Mouse (Mus musculus): Measurements from ENCODE around the gene Abcd4. TPM values are rescaled to one million over a fixed set of nuclear protein-coding genes. Genes with fewer than 3 reads are reported as not detected.

Abcd4 gene
- polyA plus RNA-seq, 1 experiment, result 33.5 TPM

DNA sequence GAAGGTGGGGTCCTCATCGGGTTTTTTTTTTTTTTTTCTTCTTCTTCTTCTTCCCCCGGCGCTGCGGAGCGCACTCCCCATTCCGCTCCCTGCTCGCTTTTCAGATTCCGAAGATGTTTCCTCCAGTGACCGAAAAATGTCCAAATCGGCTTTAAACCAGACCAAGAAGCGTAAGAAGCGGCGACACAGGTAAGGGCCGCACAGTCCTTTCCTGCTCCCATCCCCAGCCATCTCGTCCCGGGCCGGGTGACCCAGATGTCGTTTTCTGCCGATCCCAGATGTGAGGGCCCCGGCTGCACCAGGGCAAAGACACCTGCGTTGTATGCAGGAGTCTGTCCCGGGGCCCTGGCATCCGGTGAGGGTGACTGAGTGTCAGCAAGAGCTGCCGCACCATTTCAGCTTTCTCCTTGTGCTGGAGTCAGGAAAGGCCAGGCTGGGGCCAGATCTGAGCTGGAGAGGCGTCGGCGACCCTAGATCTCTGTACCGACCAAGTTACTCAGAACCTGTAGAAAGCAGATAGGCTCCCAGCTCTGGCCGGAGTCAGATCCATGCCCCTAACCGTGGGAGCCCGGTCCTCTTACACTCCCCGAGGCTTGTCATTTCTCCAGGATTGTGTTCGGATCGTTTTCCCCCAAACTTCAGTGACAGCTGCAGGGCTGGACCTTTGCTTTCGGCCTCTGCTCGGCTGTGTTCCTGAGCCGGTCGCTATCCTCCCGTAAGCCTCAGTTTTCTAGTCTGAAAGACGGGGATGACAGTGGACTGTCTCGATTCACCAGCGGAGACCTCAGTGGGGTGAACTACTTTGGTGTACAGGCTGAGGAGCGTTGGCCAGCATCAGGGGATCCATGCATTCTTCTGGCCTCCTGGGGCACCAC lies 45.5 kb downstream of the Abcd4 start:
- Histone ChIP-seq H3K27me3 (ENCODE audit: control insufficient read depth, insufficient read depth, low read length) (peaks cover 6% of the 10 kb centered on the region; the same call in 1 of the 2 replicates), H3K4me1 (ENCODE audit: control insufficient read depth, insufficient read depth, low read length) (no peaks in the 10 kb centered on the region), H3K27ac (ENCODE audit: insufficient read depth, low read length) (no peak overlapping the region), H3K4me3 (replicated peaks; ENCODE audit: insufficient read depth, low read depth, low read length) (no peak overlapping the region)
- peak in 1 of 2 experiments; percentile 59 for DNase-seq
- no peak for TF ChIP-seq CTCF (IDR thresholded peaks at IDR 0.05; ENCODE audit: borderline replicate concordance, insufficient read depth, low read depth, low read length)
- TF ChIP-seq POLR2A (IDR thresholded peaks at IDR 0.05; ENCODE audit: borderline replicate concordance, insufficient read depth, low read length), result no peak
- WGBS, result 6% methylated on average over 43 of the region's 43 CpGs

DNA sequence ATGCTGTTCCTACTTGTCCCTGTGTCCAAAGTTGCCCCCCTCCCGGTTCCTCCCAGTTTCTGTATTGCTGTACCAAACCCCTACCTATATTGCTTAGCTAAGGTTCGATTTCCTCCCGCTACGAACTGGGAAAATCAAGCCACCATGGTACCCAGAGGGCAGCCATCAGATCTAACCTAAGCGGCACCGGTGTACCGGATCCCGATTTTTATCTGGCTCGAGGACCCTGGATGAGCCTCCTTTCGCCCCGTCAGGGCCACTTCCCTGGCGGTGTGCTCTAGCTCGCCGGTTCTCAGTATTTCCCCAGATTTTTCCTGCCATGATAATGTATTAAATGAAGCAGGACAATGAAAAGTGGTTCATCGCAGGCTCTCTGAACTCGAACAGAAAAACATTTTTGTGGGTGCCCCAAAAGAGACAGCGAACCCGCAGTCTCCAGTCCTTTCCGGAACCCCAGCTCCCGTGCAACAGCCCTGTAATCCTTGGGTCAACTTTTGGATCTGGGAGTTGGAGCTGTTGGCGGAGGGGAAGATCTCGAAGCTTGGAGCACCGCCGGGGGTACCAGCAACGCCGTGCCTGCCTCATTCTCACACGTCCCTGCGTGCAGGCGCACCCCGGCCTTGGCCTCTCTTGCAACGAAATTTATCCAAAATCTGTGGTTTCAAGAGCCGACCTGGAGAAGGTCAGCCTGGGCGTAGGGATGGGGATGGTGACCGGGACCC lies 46.4 kb downstream of the Abcd4 start:
- Histone ChIP-seq H3K4me1 (ENCODE audit: control insufficient read depth, insufficient read depth, low read length) (no peaks in the 10 kb centered on the region), H3K4me3 (replicated peaks; ENCODE audit: insufficient read depth, low read depth, low read length) (no peak overlapping the region), H3K27ac (ENCODE audit: insufficient read depth, low read length) (no peak overlapping the region), H3K27me3 (ENCODE audit: control insufficient read depth, insufficient read depth, low read length) (peaks cover 6% of the 10 kb centered on the region; the same call in 1 of the 2 replicates)
- 7% methylated on average over 34 of the region's 34 CpGs for WGBS
- TF ChIP-seq CTCF (IDR thresholded peaks at IDR 0.05; ENCODE audit: borderline replicate concordance, insufficient read depth, low read depth, low read length) (no peak), POLR2A (IDR thresholded peaks at IDR 0.05; ENCODE audit: borderline replicate concordance, insufficient read depth, low read length) (no peak)
- DNase-seq, result no peak

DNA sequence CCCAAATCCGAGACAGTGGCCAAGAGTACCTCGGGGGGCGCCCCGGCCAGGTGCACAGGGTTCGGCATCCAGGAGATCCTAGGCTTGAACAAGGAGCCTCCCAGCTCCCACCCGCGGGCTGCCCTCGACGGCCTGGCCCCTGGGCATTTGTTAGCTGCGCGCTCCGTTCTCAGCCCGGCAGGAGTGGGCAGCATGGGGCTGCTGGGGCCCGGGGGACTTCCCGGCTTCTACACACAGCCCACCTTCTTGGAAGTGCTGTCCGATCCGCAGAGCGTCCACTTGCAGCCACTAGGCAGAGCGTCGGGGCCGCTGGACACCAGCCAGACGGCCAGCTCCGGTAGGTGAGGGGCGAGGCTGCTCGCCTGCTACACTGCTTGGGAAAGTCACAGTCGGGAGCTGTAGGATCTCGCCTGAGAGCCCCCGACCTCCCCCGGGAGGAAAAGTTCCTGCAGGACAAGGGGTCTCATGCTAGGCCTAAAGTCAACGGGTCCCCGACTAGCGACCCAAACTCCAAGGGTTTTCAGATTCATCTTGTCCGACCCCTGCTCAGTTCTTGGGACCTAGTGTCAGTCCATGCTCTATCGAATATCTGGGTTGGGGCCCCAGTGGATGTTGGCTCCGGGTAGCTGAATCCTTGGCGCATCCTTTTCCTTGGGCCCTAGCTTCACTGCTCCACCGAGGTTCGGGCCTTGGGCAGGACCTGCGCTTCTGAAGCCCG lies 47.1 kb downstream of the Abcd4 start:
- WGBS, result 4% methylated on average over 38 of the region's 40 CpGs
- Histone ChIP-seq H3K4me3 (replicated peaks; ENCODE audit: insufficient read depth, low read depth, low read length) (no peak overlapping the region), H3K27me3 (ENCODE audit: control insufficient read depth, insufficient read depth, low read length) (peaks cover 6% of the 10 kb centered on the region; the same call in 1 of the 2 replicates)

DNA sequence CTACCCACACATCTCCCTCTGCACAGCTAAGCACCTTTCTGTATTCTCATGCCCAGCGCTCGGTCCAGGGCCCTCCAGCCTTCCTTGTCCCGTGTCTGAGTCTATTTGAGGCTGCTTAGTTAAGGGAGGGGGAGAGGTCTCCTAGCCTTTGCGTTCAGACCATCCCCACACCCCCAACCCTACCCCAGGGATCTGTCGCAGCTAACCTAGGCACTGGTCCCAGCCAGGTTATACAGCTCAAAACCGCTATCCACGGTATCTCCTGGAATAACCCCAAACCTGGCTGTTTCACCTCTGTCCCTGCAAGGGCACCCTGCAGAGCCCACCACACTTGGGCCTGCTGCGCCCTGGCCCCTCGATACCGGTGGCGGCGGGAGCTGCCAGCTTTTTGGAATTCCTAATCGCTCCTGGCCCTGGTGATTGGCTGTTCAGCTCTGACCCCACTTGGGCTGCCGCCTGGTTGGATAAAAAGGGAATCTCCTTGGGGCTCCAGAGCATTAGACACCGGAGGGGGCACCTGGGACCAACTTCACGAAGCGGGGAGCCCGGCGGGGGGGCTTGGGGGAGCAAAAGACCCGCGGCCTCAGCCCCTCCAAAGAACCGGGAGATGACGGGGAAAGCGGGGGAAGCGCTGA lies 47.8 kb downstream of the Abcd4 start, which contains the start of gene Vsx2:
Gene Vsx2 (plus strand): TSS at position 427 of the 635 bp plus-strand sequence.
- Histone ChIP-seq H3K27ac (ENCODE audit: insufficient read depth, low read length) (no peak within 1 kb of the TSS), H3K4me3 (replicated peaks; ENCODE audit: insufficient read depth, low read depth, low read length) (no peak within 1 kb of the TSS), H3K27me3 (ENCODE audit: control insufficient read depth, insufficient read depth, low read length) (peaks cover 6% of the 10 kb centered on the region; the same call in 1 of the 2 replicates), H3K4me1 (ENCODE audit: control insufficient read depth, insufficient read depth, low read length) (no peaks in the 10 kb centered on the region)
- 9% methylated on average over 25 of the region's 25 CpGs for WGBS
- no peak for DNase-seq
- TF ChIP-seq CTCF (IDR thresholded peaks at IDR 0.05; ENCODE audit: borderline replicate concordance, insufficient read depth, low read depth, low read length) (no peak), POLR2A (IDR thresholded peaks at IDR 0.05; ENCODE audit: borderline replicate concordance, insufficient read depth, low read length) (no peak)

More for the DNA sequence above, 47.1 kb downstream of the Abcd4 start:
- TF ChIP-seq POLR2A (IDR thresholded peaks at IDR 0.05; ENCODE audit: borderline replicate concordance, insufficient read depth, low read length), result no peak
- TF ChIP-seq CTCF (IDR thresholded peaks at IDR 0.05; ENCODE audit: borderline replicate concordance, insufficient read depth, low read depth, low read length), result no peak
- Histone ChIP-seq H3K4me1 (ENCODE audit: control insufficient read depth, insufficient read depth, low read length) (no peaks in the 10 kb centered on the region), H3K27ac (ENCODE audit: insufficient read depth, low read length) (no peak overlapping the region)
- no peak for DNase-seq

DNA sequence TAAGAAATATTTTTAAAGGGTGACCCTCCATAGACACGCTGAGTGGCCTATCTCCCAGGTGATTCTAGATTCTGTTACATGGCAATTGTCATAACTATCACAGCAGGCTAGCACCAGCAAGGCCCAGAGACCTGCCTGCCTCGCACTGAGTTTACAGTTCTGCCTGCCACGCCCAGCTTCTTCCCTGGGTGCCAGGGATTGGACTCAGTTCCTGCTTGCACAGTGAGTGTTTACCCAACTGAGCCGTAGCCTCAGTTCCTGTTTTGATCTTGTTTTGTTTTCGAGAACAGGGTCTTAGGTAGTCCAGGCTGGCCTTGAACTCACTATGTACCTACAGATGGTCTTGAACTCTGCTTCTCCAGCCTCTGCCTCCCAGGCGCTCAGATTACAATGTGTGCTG lies 49.6 kb downstream of the Abcd4 start:
- H3K27me3 ChIP-seq (ENCODE audit: control insufficient read depth, insufficient read depth, low read length), result peaks cover 5% of the 10 kb centered on the region; the same call in 1 of the 2 replicates

DNA sequence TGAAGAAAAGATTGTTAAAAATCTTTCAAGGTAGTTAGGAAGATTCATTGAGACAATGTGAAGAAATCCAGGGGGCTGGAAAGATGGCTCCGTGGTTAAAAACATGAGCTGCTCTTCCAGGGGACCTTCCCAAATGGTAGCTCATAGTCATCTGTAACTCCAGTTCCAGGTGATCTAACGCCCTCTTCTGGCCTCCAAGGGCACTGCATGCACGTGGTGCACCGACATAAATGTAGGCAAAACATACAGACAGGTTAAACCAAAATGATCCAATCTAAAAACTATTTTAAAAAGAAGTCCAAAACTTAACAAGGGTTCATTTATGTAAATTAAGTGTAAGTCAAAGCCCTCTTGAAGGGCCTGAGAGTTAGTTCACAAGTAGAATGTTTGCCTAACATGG lies 54.7 kb downstream of the Abcd4 start:
- Histone ChIP-seq H3K4me1 (ENCODE audit: control insufficient read depth, insufficient read depth, low read length) (no peaks in the 10 kb centered on the region), H3K27me3 (ENCODE audit: control insufficient read depth, insufficient read depth, low read length) (no peaks in the 10 kb centered on the region), H3K4me3 (replicated peaks; ENCODE audit: insufficient read depth, low read depth, low read length) (no peak overlapping the region), H3K27ac (ENCODE audit: insufficient read depth, low read length) (no peak overlapping the region)
- DNase-seq, result no peak
- TF ChIP-seq POLR2A (IDR thresholded peaks at IDR 0.05; ENCODE audit: borderline replicate concordance, insufficient read depth, low read length) (no peak), CTCF (IDR thresholded peaks at IDR 0.05; ENCODE audit: borderline replicate concordance, insufficient read depth, low read depth, low read length) (no peak)
- WGBS, result 53% methylated on average over 4 of the region's 4 CpGs

More for the DNA sequence above, 49.6 kb downstream of the Abcd4 start:
- H3K4me1 ChIP-seq (ENCODE audit: control insufficient read depth, insufficient read depth, low read length), result no peaks in the 10 kb centered on the region
- WGBS, result 91% methylated on average over 6 of the region's 6 CpGs
- no peak for DNase-seq
- no peak overlapping the region for H3K4me3 ChIP-seq (replicated peaks; ENCODE audit: insufficient read depth, low read depth, low read length)
- TF ChIP-seq POLR2A (IDR thresholded peaks at IDR 0.05; ENCODE audit: borderline replicate concordance, insufficient read depth, low read length) (no peak), CTCF (IDR thresholded peaks at IDR 0.05; ENCODE audit: borderline replicate concordance, insufficient read depth, low read depth, low read length) (no peak)
- no peak overlapping the region for H3K27ac ChIP-seq (ENCODE audit: insufficient read depth, low read length)

DNA sequence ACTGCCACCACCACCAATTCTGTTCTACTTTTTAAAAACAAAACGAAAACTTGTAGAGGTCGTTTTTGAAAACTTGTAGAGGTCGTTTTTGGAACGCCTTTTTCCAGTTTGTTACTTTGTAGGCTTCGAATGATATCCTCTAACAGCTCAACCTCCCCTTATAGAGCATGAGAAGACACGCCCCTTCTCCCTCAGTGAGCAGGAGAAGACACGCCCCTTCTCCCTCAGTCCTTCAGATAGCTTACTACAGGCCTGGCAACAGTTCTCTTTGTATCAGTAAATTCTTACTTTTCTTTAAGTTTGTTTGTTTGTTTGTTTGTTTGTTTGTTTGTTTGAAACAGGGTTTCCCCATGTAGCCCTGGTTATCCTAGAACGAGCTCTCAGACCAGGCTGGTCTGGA lies 62.0 kb downstream of the Abcd4 start:
- no peak overlapping the region for H3K27ac ChIP-seq (ENCODE audit: insufficient read depth, low read length)
- DNase-seq, result no peak
- WGBS, result 69% methylated on average over 8 of the region's 8 CpGs
- H3K27me3 ChIP-seq (ENCODE audit: control insufficient read depth, insufficient read depth, low read length), result no peaks in the 10 kb centered on the region
- H3K4me1 ChIP-seq (ENCODE audit: control insufficient read depth, insufficient read depth, low read length), result no peaks in the 10 kb centered on the region
- TF ChIP-seq CTCF (IDR thresholded peaks at IDR 0.05; ENCODE audit: borderline replicate concordance, insufficient read depth, low read depth, low read length) (no peak), POLR2A (IDR thresholded peaks at IDR 0.05; ENCODE audit: borderline replicate concordance, insufficient read depth, low read length) (no peak)
- no peak overlapping the region for H3K4me3 ChIP-seq (replicated peaks; ENCODE audit: insufficient read depth, low read depth, low read length)

Other genes starting within 250 kb of the Abcd4 start
- 26.2 and 29.0 TPM in 2 replicates for gene Entpd5, start 208.4 kb downstream of the Abcd4 start, polyA plus RNA-seq (2012; rRNA removed)
- gene Bbof1, start 208.3 kb downstream of the Abcd4 start, polyA plus RNA-seq (2012; rRNA removed), result 4.3 and 4.4 TPM in 2 replicates
- 17.6 and 20.2 TPM in 2 replicates for gene Rnf113a2, start 200.2 kb downstream of the Abcd4 start, polyA plus RNA-seq (2012; rRNA removed)
- 39.4 and 43.7 TPM in 2 replicates for gene Aldh6a1, start 166.4 kb downstream of the Abcd4 start, polyA plus RNA-seq (2012; rRNA removed)
- 31.1 and 34.7 TPM in 2 replicates for gene Lin52, start 166.0 kb downstream of the Abcd4 start, polyA plus RNA-seq (2012; rRNA removed)
- 1.6 and 2.2 TPM in 2 replicates for gene Vsx2, start 47.7 kb downstream of the Abcd4 start, polyA plus RNA-seq (2012; rRNA removed)
- not detected in 2 replicates for gene Vrtn, start 23.6 kb upstream of the Abcd4 start, polyA plus RNA-seq (2012; rRNA removed)
- 24.9 and 28.0 TPM in 2 replicates for gene Syndig1l, start 81.4 kb upstream of the Abcd4 start, polyA plus RNA-seq (2012; rRNA removed)
- 54.3 and 56.3 TPM in 2 replicates for gene Npc2, start 155.7 kb upstream of the Abcd4 start, polyA plus RNA-seq (2012; rRNA removed)
- gene Isca2, start 155.8 kb upstream of the Abcd4 start, polyA plus RNA-seq (2012; rRNA removed), result 110 and 111 TPM in 2 replicates

Data from cerebellum, adult 2 months (tissue).